Mouse (Mus musculus) heart, embryonic 16.5 days (tissue): Measurements from ENCODE around the gene Chml. TPM values are rescaled to one million over a fixed set of nuclear protein-coding genes. Genes with fewer than 3 reads are reported as not detected.

ENCODE experiments used
- ATAC-seq: fragments of 200-750 bp; cut with Nextera tagmentation; replicated peaks from 2 replicates; pipeline ENCODE4 v1.8.0; 2017; ENCODE audit warnings: moderate number of reproducible peaks; ENCODE audit not compliant: insufficient read depth, low FRiP score; ENCODE audit errors: extremely low read depth
- H3K27ac ChIP-seq: fragments of 300-500 bp; sonication (generic); 2 replicates; pipeline ENCODE4 v1.5.1; 2014; ENCODE audit warnings: mild to moderate bottlenecking, low read length, control low read depth, moderate library complexity
- H3K27me3 ChIP-seq: fragments of 300-500 bp; sonication (generic); 2 replicates; pipeline ENCODE4 v1.6.1; 2014; ENCODE audit warnings: low read length, mixed read lengths; ENCODE audit not compliant: control insufficient read depth, insufficient read depth
- H3K36me3 ChIP-seq: fragments of 300-500 bp; sonication (generic); 2 replicates; pipeline ENCODE4 v1.6.1; 2014; ENCODE audit not compliant: control insufficient read depth, insufficient read depth
- H3K4me1 ChIP-seq: fragments of 300-500 bp; sonication (generic); 2 replicates; pipeline ENCODE4 v1.6.1; 2014; ENCODE audit warnings: low read length, mixed read lengths; ENCODE audit not compliant: control insufficient read depth, insufficient read depth
- H3K4me2 ChIP-seq: fragments of 300-500 bp; sonication (generic); 2 replicates; pipeline ENCODE4 v1.6.1; 2014; ENCODE audit warnings: low read depth, mild to moderate bottlenecking, control low read depth, low read length
- H3K4me3 ChIP-seq: fragments of 300-500 bp; sonication (generic); 2 replicates; pipeline ENCODE4 v1.5.1; 2014; ENCODE audit warnings: mild to moderate bottlenecking, control low read depth, low read length
- H3K9ac ChIP-seq: fragments of 300-500 bp; sonication (generic); 2 replicates; pipeline ENCODE4 v1.6.1; 2014; ENCODE audit warnings: low read length, control low read depth
- H3K9me3 ChIP-seq: fragments of 300-500 bp; sonication (generic); replicated peaks from 2 replicates; pipeline ENCODE4 v1.6.1; 2016; ENCODE audit warnings: low read length; ENCODE audit not compliant: control insufficient read depth
- WGBS: fragments of 180-500 bp; shearing (Covaris S2); extraction: QIAGEN DNeasy Blood & Tissue Kit; methylation state at CpG from one replicate; pipeline ENCODE4 v1.1.7; 2014; 5-methylcytosine and 5-hydroxymethylcytosine counted together
- polyA plus RNA-seq: library from polyadenylated mRNA; unstranded; fragments of >200 nt; fragmentation: Nextera tagmentation; extraction: Ambion mirVana; gene quantifications from 2 replicates; pipeline ENCODE4 v1.2.1, GENCODE M21; 2015

The Chml gene
- polyA plus RNA-seq, 1 experiment from 2014 or later = 3.0 TPM

GRCm38 (mm10) chr1:175670042-175670441, 22.7 kb downstream of the Chml start:
- H3K4me2 ChIP-seq = no peak overlapping the region
- H3K27ac ChIP-seq = no peak overlapping the region
- 81% methylated on average over 7 of the region's 7 CpGs for WGBS
- no peaks in the 10 kb centered on the region for H3K36me3 ChIP-seq
- H3K27me3 ChIP-seq = no peaks in the 10 kb centered on the region
- no peak overlapping the region for H3K9ac ChIP-seq
- no peaks in the 10 kb centered on the region for H3K4me1 ChIP-seq
- ATAC-seq = no peak
- H3K9me3 ChIP-seq = no peaks in the 10 kb centered on the region
- H3K4me3 ChIP-seq = no peak overlapping the region

GRCm38 (mm10) chr1:175669456-175669855, 23.2 kb downstream of the Chml start:
- Histone ChIP-seq H3K27me3 (no peaks in the 10 kb centered on the region), H3K27ac (no peak overlapping the region), H3K4me1 (no peaks in the 10 kb centered on the region), H3K36me3 (no peaks in the 10 kb centered on the region), H3K4me2 (no peak overlapping the region), H3K4me3 (no peak overlapping the region), H3K9me3 (no peaks in the 10 kb centered on the region), H3K9ac (no peak overlapping the region)
- no peak for ATAC-seq
- 85% methylated on average over 3 of the region's 3 CpGs for WGBS

DNA sequence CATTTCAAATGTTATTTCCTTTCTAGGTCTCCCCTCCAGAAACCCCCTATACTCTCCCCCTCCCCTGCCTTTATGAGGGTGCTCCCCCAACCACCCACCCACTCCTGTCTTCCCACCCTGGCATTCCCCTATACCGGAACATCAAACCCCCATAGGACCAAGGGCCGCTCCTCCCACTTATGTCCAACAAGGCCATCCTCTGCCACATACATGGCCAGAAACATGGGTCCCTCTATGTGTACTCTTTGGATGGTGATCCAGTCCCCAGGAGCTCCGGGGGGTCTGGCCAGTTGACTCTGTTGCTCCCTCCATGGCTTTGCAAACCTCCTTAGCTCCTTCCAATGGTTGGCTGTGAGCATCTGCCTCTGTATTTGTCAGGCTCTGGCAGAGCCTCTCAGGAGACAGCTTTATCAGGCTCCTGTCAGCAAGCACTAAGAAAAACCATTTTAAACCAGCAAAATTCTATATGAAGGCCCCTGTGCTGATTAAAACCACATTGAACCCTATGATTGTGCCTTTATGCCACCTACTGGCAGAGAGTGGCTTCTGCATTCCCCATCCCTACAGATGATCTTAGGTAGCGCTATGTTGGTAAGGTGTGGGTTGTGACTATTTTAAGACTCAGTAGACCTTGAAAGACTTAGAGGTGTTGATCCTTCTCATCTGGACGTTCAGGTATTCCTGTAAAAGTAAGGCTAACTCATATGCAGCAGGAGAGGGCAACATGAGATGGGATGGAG, 23.9 kb downstream of the Chml start:
- Histone ChIP-seq H3K27me3 (no peaks in the 10 kb centered on the region), H3K9me3 (no peaks in the 10 kb centered on the region), H3K36me3 (no peaks in the 10 kb centered on the region), H3K4me3 (no peak overlapping the region), H3K4me2 (no peak overlapping the region), H3K9ac (no peak overlapping the region), H3K4me1 (no peaks in the 10 kb centered on the region), H3K27ac (no peak overlapping the region)
- 57% methylated on average over 5 of the region's 5 CpGs for WGBS
- ATAC-seq = no peak

- Histone ChIP-seq H3K4me2 (no peak overlapping the region), H3K9ac (no peak overlapping the region), H3K4me1 (no peaks in the 10 kb centered on the region), H3K36me3 (no peaks in the 10 kb centered on the region), H3K27ac (no peak overlapping the region), H3K9me3 (no peaks in the 10 kb centered on the region), H3K4me3 (no peak overlapping the region), H3K27me3 (no peaks in the 10 kb centered on the region)
- ATAC-seq = no peak
- 82% methylated on average over 4 of the region's 4 CpGs for WGBS
Measured at GRCm38 (mm10) chr1:175659900-175660299, 32.8 kb downstream of the Chml start.

GRCm38 (mm10) chr1:175648615-175649014, 44.1 kb downstream of the Chml start:
- H3K4me3 ChIP-seq = no peak overlapping the region
- no peaks in the 10 kb centered on the region for H3K36me3 ChIP-seq
- no peaks in the 10 kb centered on the region for H3K4me1 ChIP-seq
- H3K9ac ChIP-seq = no peak overlapping the region
- no peak overlapping the region for H3K27ac ChIP-seq
- H3K27me3 ChIP-seq = no peaks in the 10 kb centered on the region
- no peak overlapping the region for H3K4me2 ChIP-seq
- 89% methylated on average over 4 of the region's 4 CpGs for WGBS
- ATAC-seq = no peak
- H3K9me3 ChIP-seq = no peaks in the 10 kb centered on the region

- 55% methylated on average over 9 of the region's 9 CpGs for WGBS
- no peaks in the 10 kb centered on the region for H3K4me1 ChIP-seq
- H3K36me3 ChIP-seq = no peaks in the 10 kb centered on the region
- no peak overlapping the region for H3K4me3 ChIP-seq
- no peak overlapping the region for H3K9ac ChIP-seq
- H3K27me3 ChIP-seq = no peaks in the 10 kb centered on the region
- no peaks in the 10 kb centered on the region for H3K9me3 ChIP-seq
- no peak overlapping the region for H3K4me2 ChIP-seq
- H3K27ac ChIP-seq = no peak overlapping the region
- ATAC-seq = no peak
Measured at GRCm38 (mm10) chr1:175646952-175647351, 45.7 kb downstream of the Chml start.

DNA sequence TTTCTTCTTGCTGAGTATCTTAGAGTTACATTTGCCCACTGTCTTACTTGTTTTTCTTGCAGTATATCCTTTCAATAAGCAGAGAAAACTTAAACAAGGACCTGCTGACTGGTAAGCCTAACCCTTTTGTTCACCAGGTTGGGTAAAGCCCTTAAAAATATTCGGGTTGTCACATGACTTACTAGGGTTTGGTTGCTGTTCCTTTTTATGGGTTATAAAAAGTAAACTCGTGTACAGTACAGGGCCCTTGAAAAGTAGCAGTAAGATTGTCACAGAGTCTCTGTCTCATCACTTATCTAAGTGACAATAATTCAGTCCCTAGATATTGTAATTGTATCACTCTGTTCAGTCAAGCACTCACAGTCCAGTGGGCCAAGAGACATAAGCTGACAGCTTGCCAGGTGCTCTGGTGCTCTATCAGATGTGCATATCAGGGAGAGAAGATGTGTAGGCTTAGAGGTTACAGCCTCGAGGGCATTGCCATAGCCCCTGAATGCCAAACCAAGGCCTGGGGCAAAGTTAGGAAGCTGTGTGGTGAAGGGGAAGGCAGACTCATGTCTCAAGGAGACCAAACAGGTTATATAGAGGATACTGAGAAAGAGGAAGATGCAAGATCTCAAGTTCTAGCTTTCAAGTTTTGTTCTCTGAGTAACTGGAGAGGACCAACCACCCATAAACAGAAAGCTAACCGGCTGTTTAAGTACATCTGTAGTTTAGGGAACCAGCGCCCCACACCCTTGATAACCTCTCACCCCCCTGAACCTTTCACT, 49.0 kb downstream of the Chml start:
- H3K4me2 ChIP-seq = no peak overlapping the region
- no peaks in the 10 kb centered on the region for H3K36me3 ChIP-seq
- H3K4me1 ChIP-seq = no peaks in the 10 kb centered on the region
- 48% methylated on average over 5 of the region's 5 CpGs for WGBS
- no peaks in the 10 kb centered on the region for H3K9me3 ChIP-seq
- no peak overlapping the region for H3K27ac ChIP-seq
- ATAC-seq = no peak
- no peaks in the 10 kb centered on the region for H3K27me3 ChIP-seq
- H3K9ac ChIP-seq = no peak overlapping the region
- H3K4me3 ChIP-seq = no peak overlapping the region

DNA sequence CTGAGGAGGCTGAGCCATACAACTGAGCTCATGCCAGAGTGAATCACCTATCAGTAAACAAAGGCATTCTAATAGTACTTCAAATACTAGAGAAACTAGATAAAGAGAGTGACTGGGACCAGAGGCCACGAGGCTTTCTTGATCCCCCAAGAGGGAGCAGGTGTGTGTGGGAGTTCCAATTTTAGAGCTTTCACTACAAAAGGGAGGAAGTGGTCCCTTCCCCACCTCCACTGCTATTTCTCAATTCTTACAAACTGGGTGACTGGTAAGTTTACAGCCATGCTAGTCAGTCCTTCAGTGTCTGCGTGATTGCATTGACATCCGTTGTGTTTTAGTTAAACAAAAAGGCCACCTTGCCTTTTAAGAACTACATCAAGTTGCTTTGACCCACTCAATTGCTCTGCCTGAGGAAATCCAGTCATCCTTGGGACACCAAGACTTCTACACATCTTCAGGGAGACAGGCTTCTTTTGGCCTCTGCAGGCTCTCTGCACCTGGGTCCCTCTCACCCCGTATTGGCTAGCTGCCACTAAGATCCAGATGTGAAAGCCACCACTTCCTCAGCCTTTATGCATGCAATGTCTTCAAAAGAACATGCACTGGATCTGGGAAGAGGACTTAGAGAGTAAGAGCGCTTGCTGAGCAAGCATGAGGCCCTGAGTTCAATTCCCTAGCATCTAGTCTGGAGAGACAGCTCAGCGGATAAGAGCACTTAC, 52.1 kb downstream of the Chml start:
- 70% methylated on average over 6 of the region's 6 CpGs for WGBS
- Histone ChIP-seq H3K4me1 (no peaks in the 10 kb centered on the region), H3K4me2 (no peak overlapping the region), H3K4me3 (no peak overlapping the region), H3K9ac (no peak overlapping the region), H3K27ac (no peak overlapping the region), H3K9me3 (no peaks in the 10 kb centered on the region), H3K36me3 (no peaks in the 10 kb centered on the region), H3K27me3 (no peaks in the 10 kb centered on the region)
- peak; percentile 52; the same call in 1 of the 2 replicates for ATAC-seq

DNA sequence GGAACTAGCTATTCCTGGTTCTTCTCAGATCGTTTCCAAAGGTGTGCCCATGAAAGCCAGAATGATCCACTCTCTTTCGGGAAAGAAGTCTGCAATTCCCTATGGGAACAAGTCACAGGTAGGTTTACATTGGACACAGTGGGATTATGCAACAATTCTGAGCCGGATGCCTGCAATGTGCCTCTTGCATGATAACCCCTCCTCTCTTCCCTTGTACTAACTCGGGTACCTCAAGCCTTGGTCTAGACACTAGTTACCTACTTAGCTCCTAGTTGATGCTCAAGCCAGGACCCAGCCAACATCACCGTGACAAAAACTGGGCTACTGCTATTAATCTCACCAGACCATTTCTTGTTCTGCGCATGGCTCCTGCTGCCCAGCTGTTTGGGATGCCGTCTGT, 53.6 kb downstream of the Chml start:
- ATAC-seq = no peak
- no peaks in the 10 kb centered on the region for H3K36me3 ChIP-seq

More for the DNA sequence above, 53.6 kb downstream of the Chml start:
- Histone ChIP-seq H3K4me2 (no peak overlapping the region), H3K9ac (no peak overlapping the region), H3K4me1 (no peaks in the 10 kb centered on the region), H3K9me3 (no peaks in the 10 kb centered on the region), H3K4me3 (no peak overlapping the region), H3K27ac (no peak overlapping the region), H3K27me3 (no peaks in the 10 kb centered on the region)
- WGBS = 79% methylated on average over 7 of the region's 7 CpGs
